Mouse (Mus musculus) heart, embryonic 15.5 days (tissue): Measurements from ENCODE around the gene Sec31b. TPM values are rescaled to one million over a fixed set of nuclear protein-coding genes. Genes with fewer than 3 reads are reported as not detected.

Experiments used
- ATAC-seq: fragments of 200-750 bp; cut with Nextera tagmentation; replicated peaks from 2 replicates; pipeline ENCODE4 v1.8.0; 2017; ENCODE audit warnings: low read depth, moderate TSS enrichment; ENCODE audit not compliant: insufficient number of reproducible peaks, insufficient read depth, low FRiP score
- H3K27ac ChIP-seq: fragments of 300-500 bp; sonication (generic); 2 replicates; pipeline ENCODE4 v1.5.1; 2015; ENCODE audit warnings: mild to moderate bottlenecking, inconsistent platforms
- H3K27me3 ChIP-seq: fragments of 300-500 bp; sonication (generic); 2 replicates; pipeline ENCODE4 v1.6.1; 2015; ENCODE audit warnings: inconsistent platforms
- H3K36me3 ChIP-seq: fragments of 300-500 bp; sonication (generic); 2 replicates; pipeline ENCODE4 v1.6.1; 2015; ENCODE audit warnings: mild to moderate bottlenecking, inconsistent platforms
- H3K4me1 ChIP-seq: fragments of 300-500 bp; sonication (generic); replicated peaks from 2 replicates; pipeline ENCODE4 v1.6.1; 2015; ENCODE audit warnings: inconsistent platforms
- H3K4me2 ChIP-seq: fragments of 300-500 bp; sonication (generic); 2 replicates; pipeline ENCODE4 v1.6.1; 2015; ENCODE audit warnings: inconsistent platforms, mild to moderate bottlenecking, moderate library complexity
- H3K4me3 ChIP-seq: fragments of 300-500 bp; sonication (generic); 2 replicates; pipeline ENCODE4 v1.5.1; 2015; ENCODE audit warnings: mild to moderate bottlenecking, inconsistent platforms
- H3K9ac ChIP-seq: fragments of 300-500 bp; sonication (generic); 2 replicates; pipeline ENCODE4 v1.6.1; 2015; ENCODE audit warnings: mild to moderate bottlenecking, inconsistent platforms
- H3K9me3 ChIP-seq: fragments of 300-500 bp; sonication (generic); replicated peaks from 2 replicates; pipeline ENCODE4 v1.6.1; 2016; ENCODE audit warnings: inconsistent platforms
- WGBS: fragments of 180-500 bp; shearing (Covaris S2); methylation state at CpG from one replicate; pipeline ENCODE4 v1.1.7; 2015; ENCODE audit warnings: mixed read lengths; 5-methylcytosine and 5-hydroxymethylcytosine counted together
- polyA plus RNA-seq: library from polyadenylated mRNA; unstranded; fragments of >200 nt; fragmentation: Nextera tagmentation; extraction: Ambion mirVana; gene quantifications from 2 replicates; pipeline ENCODE4 v1.2.1, GENCODE M21; 2015

The Sec31b gene
- polyA plus RNA-seq, 1 experiment from 2014 or later, result 1.7 TPM

- H3K4me1 ChIP-seq, result peaks cover 26% of the 10 kb centered on the region
- ATAC-seq, result no peak
- H3K9me3 ChIP-seq, result no peaks in the 10 kb centered on the region
- no peaks in the 10 kb centered on the region for H3K36me3 ChIP-seq
- H3K9ac ChIP-seq, result no peak overlapping the region
- H3K4me2 ChIP-seq, result peak overlapping the region; percentile 98
- H3K4me3 ChIP-seq, result peak overlapping the region; percentile 58
- WGBS, result 6% methylated on average over 12 of the region's 12 CpGs
- H3K27ac ChIP-seq, result no peak overlapping the region
- peaks cover 74% of the 10 kb centered on the region for H3K27me3 ChIP-seq
Measured at GRCm38 (mm10) chr19:44510534-44511175, 35.0 kb downstream of the Sec31b start.

DNA sequence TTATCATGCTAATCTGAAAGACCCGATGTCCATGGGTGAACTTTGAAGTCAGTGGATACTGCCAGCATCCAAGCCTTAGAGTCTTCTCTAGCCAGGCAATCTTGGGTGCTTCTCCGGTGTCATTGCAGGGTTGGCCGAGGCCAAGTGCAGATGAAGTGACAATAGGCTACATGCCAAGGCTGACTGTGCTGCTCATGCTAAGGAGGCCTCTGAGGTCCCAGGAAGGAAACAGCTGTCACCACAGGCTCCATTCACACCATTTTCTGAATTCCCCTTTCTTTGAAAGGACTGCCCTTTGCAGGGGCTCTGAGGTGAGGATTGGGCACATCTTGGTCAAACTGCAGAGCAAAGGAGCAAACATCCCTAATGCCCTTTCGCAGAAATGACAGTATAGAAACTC lies 42.9 kb downstream of the Sec31b start:
- no peak for ATAC-seq
- Histone ChIP-seq H3K27ac (no peak overlapping the region), H3K36me3 (no peaks in the 10 kb centered on the region), H3K27me3 (peaks cover 17% of the 10 kb centered on the region), H3K4me1 (peaks cover 5% of the 10 kb centered on the region; the same call in 1 of the 2 replicates), H3K9ac (no peak overlapping the region), H3K9me3 (no peaks in the 10 kb centered on the region), H3K4me2 (no peak overlapping the region), H3K4me3 (no peak overlapping the region)
- 54% methylated on average over 4 of the region's 4 CpGs for WGBS

DNA sequence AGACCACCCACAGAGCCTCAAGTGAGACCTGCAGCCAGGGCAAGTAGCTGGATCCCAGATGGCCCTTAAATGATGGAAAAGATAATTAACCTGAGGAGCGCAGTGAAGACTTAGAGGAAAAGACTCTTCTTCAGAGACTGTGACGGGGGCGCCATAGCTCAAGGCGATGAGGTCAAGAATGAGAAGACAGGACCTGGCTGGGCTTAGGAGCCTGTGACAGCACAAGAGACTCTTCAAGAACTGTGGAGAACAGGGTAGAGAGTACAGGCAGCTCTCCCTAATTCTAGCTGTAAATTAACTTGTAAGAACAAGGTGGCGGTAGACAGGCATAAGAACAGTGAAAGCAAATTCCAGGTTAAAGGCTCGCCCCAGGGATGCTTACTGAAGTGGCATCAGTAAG lies 43.7 kb downstream of the Sec31b start:
- H3K9me3 ChIP-seq, result no peaks in the 10 kb centered on the region
- no peak for ATAC-seq
- H3K36me3 ChIP-seq, result no peaks in the 10 kb centered on the region
- H3K9ac ChIP-seq, result no peak overlapping the region
- H3K27ac ChIP-seq, result no peak overlapping the region
- WGBS, result 77% methylated on average over 6 of the region's 6 CpGs
- H3K4me3 ChIP-seq, result no peak overlapping the region
- H3K4me2 ChIP-seq, result no peak overlapping the region
- peaks cover 5% of the 10 kb centered on the region; the same call in 1 of the 2 replicates for H3K4me1 ChIP-seq
- peaks cover 14% of the 10 kb centered on the region for H3K27me3 ChIP-seq

DNA sequence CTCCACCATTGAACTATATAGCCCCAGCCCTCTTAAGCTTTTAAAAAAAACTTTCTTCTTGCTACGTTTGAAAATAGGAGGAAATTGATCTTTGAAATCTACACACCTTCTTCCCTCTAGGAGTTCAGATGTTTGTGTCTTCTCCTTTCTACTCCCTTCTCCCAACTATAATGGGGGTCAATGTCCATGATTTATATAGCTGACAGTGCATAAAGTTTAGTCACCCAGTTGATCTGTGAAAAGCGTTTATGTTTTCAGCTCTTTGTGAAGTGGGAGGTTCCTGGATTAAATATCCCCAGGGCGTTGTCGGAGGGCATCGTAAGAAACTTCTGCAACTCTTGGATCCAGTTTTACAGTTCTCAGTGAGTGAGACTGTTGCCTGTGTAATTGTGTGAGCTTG lies 45.4 kb downstream of the Sec31b start:
- H3K4me1 ChIP-seq, result peaks cover 5% of the 10 kb centered on the region; the same call in 1 of the 2 replicates

GRCm38 (mm10) chr19:44498936-44499335 lies 46.7 kb downstream of the Sec31b start:
- Histone ChIP-seq H3K27me3 (peaks cover 21% of the 10 kb centered on the region), H3K4me2 (no peak overlapping the region), H3K4me3 (no peak overlapping the region), H3K9me3 (no peaks in the 10 kb centered on the region), H3K9ac (no peak overlapping the region), H3K4me1 (peaks cover 5% of the 10 kb centered on the region; the same call in 1 of the 2 replicates), H3K27ac (no peak overlapping the region), H3K36me3 (no peaks in the 10 kb centered on the region)
- no peak for ATAC-seq
- 61% methylated on average over 6 of the region's 6 CpGs for WGBS

More for the DNA sequence above, 45.4 kb downstream of the Sec31b start:
- H3K27me3 ChIP-seq, result peaks cover 13% of the 10 kb centered on the region
- H3K4me2 ChIP-seq, result no peak overlapping the region
- 63% methylated on average over 5 of the region's 5 CpGs for WGBS
- ATAC-seq, result no peak
- no peak overlapping the region for H3K4me3 ChIP-seq
- H3K9me3 ChIP-seq, result no peaks in the 10 kb centered on the region
- H3K27ac ChIP-seq, result no peak overlapping the region
- H3K36me3 ChIP-seq, result no peaks in the 10 kb centered on the region
- H3K9ac ChIP-seq, result no peak overlapping the region

GRCm38 (mm10) chr19:44496941-44497340 lies 48.7 kb downstream of the Sec31b start:
- no peak overlapping the region for H3K9ac ChIP-seq
- WGBS, result 76% methylated on average over 10 of the region's 10 CpGs
- H3K27ac ChIP-seq, result no peak overlapping the region
- no peak for ATAC-seq
- no peaks in the 10 kb centered on the region for H3K9me3 ChIP-seq
- no peak overlapping the region for H3K4me2 ChIP-seq
- no peak overlapping the region for H3K4me3 ChIP-seq
- H3K36me3 ChIP-seq, result no peaks in the 10 kb centered on the region
- H3K27me3 ChIP-seq, result peaks cover 27% of the 10 kb centered on the region
- H3K4me1 ChIP-seq, result no peaks in the 10 kb centered on the region

- H3K9ac ChIP-seq, result no peak overlapping the region
- no peaks in the 10 kb centered on the region for H3K4me1 ChIP-seq
- H3K36me3 ChIP-seq, result no peaks in the 10 kb centered on the region
- H3K4me2 ChIP-seq, result no peak overlapping the region
- no peak overlapping the region for H3K27ac ChIP-seq
- H3K9me3 ChIP-seq, result no peaks in the 10 kb centered on the region
- 43% methylated on average over 8 of the region's 8 CpGs for WGBS
- peaks cover 29% of the 10 kb centered on the region for H3K27me3 ChIP-seq
- ATAC-seq, result no peak
- no peak overlapping the region for H3K4me3 ChIP-seq
Measured at GRCm38 (mm10) chr19:44496511-44496910, 49.2 kb downstream of the Sec31b start.

- no peak within 1 kb of the TSS for H3K4me3 ChIP-seq
- whole genome bisulfite sequencing, result 37% methylated on average over 8 of the region's 8 CpGs
Measured at GRCm38 (mm10) chr19:44493128-44493527, 52.5 kb downstream of the Sec31b start, which contains the start of gene Wnt8b. Wnt8b (plus strand) TSS chr19:44493472.

DNA sequence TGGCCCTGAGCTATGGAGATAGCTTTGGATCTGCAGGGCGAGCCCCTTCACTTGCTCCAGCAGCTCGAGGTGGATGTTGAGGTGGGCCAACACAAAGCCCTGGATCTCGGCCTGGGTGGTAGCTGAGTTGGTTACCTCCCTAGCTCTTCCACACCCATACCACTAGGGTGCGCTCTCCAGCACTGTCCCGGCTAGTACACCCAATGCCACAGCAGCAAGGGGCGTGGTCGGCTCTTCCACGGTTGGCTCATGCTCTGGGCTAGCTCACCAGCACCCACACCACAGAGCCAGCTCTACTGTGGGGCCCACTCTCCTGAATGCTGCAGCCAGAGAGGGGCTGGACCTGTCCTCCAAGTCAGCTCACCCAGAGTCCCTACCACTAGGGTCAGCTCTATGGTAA lies 58.4 kb downstream of the Sec31b start:
- Histone ChIP-seq H3K27ac (no peak overlapping the region), H3K9ac (no peak overlapping the region), H3K4me1 (no peaks in the 10 kb centered on the region), H3K4me2 (no peak overlapping the region), H3K36me3 (no peaks in the 10 kb centered on the region), H3K27me3 (peaks cover 6% of the 10 kb centered on the region; the same call in 1 of the 2 replicates), H3K4me3 (no peak overlapping the region), H3K9me3 (no peaks in the 10 kb centered on the region)
- ATAC-seq, result 0 out of 2 replicates have a peak, but pooled peaks have one; percentile 35
- 13% methylated on average over 8 of the region's 8 CpGs for WGBS

More at GRCm38 (mm10) chr19:44493128-44493527, 52.5 kb downstream of the Sec31b start, which contains the start of gene Wnt8b:
- Histone ChIP-seq H3K9me3 (no peaks in the 10 kb centered on the region), H3K4me2 (no peak within 1 kb of the TSS), H3K27me3 (peaks cover 26% of the 10 kb centered on the region), H3K27ac (no peak within 1 kb of the TSS), H3K9ac (no peak within 1 kb of the TSS), H3K4me1 (no peaks in the 10 kb centered on the region), H3K36me3 (no peaks in the 10 kb centered on the region)
- ATAC-seq, result no peak

GRCm38 (mm10) chr19:44476541-44476940 lies 69.1 kb downstream of the Sec31b start:
- H3K9ac ChIP-seq, result no peak overlapping the region
- H3K4me1 ChIP-seq, result no peaks in the 10 kb centered on the region
- H3K27me3 ChIP-seq, result peaks cover 9% of the 10 kb centered on the region; the same call in 1 of the 2 replicates
- H3K9me3 ChIP-seq, result no peaks in the 10 kb centered on the region
- no peak overlapping the region for H3K4me3 ChIP-seq
- 45% methylated on average over 3 of the region's 3 CpGs for WGBS
- no peaks in the 10 kb centered on the region for H3K36me3 ChIP-seq
- ATAC-seq, result no peak
- H3K4me2 ChIP-seq, result no peak overlapping the region
- H3K27ac ChIP-seq, result no peak overlapping the region

- Histone ChIP-seq H3K27me3 (peaks cover 9% of the 10 kb centered on the region; the same call in 1 of the 2 replicates), H3K4me1 (no peaks in the 10 kb centered on the region), H3K4me2 (no peak overlapping the region), H3K9me3 (no peaks in the 10 kb centered on the region), H3K4me3 (no peak overlapping the region), H3K36me3 (no peaks in the 10 kb centered on the region), H3K9ac (no peak overlapping the region), H3K27ac (no peak overlapping the region)
- no peak for ATAC-seq
- 82% methylated on average over 6 of the region's 6 CpGs for WGBS
Measured at GRCm38 (mm10) chr19:44475268-44475667, 70.4 kb downstream of the Sec31b start.

- Histone ChIP-seq H3K9me3 (no peaks in the 10 kb centered on the region), H3K36me3 (no peaks in the 10 kb centered on the region), H3K4me3 (no peak overlapping the region), H3K9ac (no peak overlapping the region), H3K4me1 (no peaks in the 10 kb centered on the region), H3K4me2 (no peak overlapping the region), H3K27me3 (peaks cover 9% of the 10 kb centered on the region; the same call in 1 of the 2 replicates), H3K27ac (no peak overlapping the region)
- 3% methylated on average over 10 of the region's 10 CpGs for whole genome bisulfite sequencing
- no peak for ATAC-seq
Measured at GRCm38 (mm10) chr19:44474158-44474557, 71.5 kb downstream of the Sec31b start.
